Mouse (Mus musculus): ENCODE measurements at regions not wholly inside any gene's neighbourhood (a gene's known extent, or its start where the extent isn't known, plus 50 kb on each side); places are given as distances from the start of the nearest gene placed in this dataset.

DNA sequence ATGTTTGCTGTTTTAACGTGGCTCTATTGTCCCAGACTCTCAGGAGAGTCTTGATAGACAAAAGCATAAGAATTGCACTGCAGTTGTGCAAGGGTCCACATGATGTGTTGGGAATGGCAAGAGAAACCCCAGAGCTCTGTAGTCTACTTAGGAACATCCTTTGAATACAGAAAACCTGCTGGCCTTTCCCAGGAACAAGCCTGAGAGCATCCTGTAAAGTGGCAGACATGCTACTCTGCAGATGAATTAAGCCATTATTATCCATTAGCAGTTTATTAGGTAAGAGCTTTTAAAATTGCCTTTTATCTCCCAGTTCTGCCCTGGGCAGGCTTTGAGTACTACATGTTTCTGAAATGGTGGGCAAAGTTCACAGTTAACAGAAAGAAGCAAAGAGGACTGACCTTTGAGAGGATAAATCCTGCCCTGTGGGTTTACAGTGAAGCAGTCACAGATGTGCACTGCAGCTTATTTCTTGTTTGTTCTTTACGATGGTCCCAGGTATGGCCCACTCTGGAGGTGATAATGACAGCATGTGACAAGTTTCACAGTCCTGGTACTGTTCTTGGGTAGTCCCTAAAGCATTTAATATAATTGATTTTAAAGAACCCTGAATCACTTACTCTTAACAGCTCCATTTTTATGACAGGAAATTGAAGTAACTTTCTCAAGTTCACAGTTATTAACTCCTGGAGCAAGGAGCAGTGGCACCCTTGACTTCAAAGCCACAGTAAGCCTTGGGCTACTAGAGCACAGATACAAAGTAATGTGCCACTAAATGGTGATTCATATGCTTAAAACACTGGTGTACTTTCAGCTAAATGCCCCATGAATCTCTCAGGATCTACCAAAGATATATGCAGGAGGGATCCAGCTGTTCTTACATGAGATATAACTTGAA is 386.6 kb upstream of the Slc5a7 start:
- no peak for ATAC-seq
- Histone ChIP-seq H3K9me3 (ENCODE audit: control insufficient read depth, low read length) (no peaks in the 10 kb centered on the region), H3K36me3 (ENCODE audit: control insufficient read depth, insufficient read depth, low read length) (no peaks in the 10 kb centered on the region), H3K27ac (ENCODE audit: low read depth, low read length) (no peak overlapping the region), H3K4me2 (ENCODE audit: low read length) (no peak overlapping the region), H3K27me3 (replicated peaks; ENCODE audit: control insufficient read depth, insufficient read depth, low read length) (no peaks in the 10 kb centered on the region), H3K4me1 (ENCODE audit: control insufficient read depth, insufficient read depth, low read depth, low read length) (no peaks in the 10 kb centered on the region), H3K4me3 (ENCODE audit: low read length) (no peak overlapping the region), H3K9ac (ENCODE audit: low read depth, low read length) (no peak overlapping the region)
- WGBS, result 72% methylated on average over 2 of the region's 2 CpGs

DNA sequence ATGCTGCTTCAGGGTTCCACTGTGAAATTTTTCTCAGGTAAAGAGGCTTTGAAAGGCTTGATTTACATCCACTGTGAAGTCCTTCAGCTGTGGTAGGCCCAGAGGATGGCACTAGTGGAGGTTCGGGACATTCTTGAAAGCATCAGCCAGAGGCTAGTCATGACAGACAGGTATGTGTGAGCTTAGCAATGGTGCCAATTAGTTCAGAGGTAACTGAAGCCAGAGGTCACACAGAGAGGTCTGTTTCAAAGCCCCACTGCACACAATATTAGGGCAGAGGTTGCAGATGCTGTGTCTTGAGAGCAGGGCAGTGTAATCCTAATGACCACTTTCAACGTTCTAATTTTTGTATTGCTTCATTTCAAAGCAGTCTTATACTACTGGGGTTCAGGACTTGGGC is 379.3 kb upstream of the Slc5a7 start:
- Histone ChIP-seq H3K4me3 (ENCODE audit: low read length) (no peak overlapping the region), H3K4me1 (ENCODE audit: control insufficient read depth, insufficient read depth, low read depth, low read length) (no peaks in the 10 kb centered on the region), H3K27ac (ENCODE audit: low read depth, low read length) (no peak overlapping the region), H3K9ac (ENCODE audit: low read depth, low read length) (no peak overlapping the region), H3K27me3 (replicated peaks; ENCODE audit: control insufficient read depth, insufficient read depth, low read length) (no peaks in the 10 kb centered on the region), H3K4me2 (ENCODE audit: low read length) (no peak overlapping the region), H3K9me3 (ENCODE audit: control insufficient read depth, low read length) (no peaks in the 10 kb centered on the region), H3K36me3 (ENCODE audit: control insufficient read depth, insufficient read depth, low read length) (no peaks in the 10 kb centered on the region)
- no peak for ATAC-seq
- 53% methylated on average over 2 of the region's 2 CpGs for WGBS

DNA sequence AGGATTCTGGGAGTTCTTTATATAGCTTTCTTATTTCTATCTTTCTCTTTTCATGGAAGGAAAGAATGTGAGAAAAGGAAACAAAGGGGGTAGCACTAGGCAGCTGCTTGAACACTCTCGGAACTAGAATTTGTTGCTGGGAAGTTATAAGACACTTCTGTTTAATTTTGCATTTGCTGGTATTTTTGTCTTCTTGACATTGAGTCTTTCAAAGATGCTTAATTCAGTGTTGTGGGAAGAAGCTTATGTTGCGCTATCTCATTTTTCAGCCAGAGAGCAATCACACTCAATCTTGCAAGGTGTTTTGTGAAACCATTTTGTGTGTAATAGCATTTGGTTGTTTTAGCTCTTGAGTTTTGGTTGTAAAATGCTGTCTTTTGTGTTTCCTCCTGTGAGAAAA is 370.7 kb upstream of the Slc5a7 start:
- no peak for ATAC-seq
- H3K4me3 ChIP-seq (ENCODE audit: low read length), result no peak overlapping the region
- no peaks in the 10 kb centered on the region for H3K36me3 ChIP-seq (ENCODE audit: control insufficient read depth, insufficient read depth, low read length)
- H3K9me3 ChIP-seq (ENCODE audit: control insufficient read depth, low read length), result no peaks in the 10 kb centered on the region
- no peaks in the 10 kb centered on the region for H3K4me1 ChIP-seq (ENCODE audit: control insufficient read depth, insufficient read depth, low read depth, low read length)
- no peaks in the 10 kb centered on the region for H3K27me3 ChIP-seq (replicated peaks; ENCODE audit: control insufficient read depth, insufficient read depth, low read length)
- no peak overlapping the region for H3K4me2 ChIP-seq (ENCODE audit: low read length)
- H3K9ac ChIP-seq (ENCODE audit: low read depth, low read length), result no peak overlapping the region
- 77% methylated on average over 2 of the region's 2 CpGs for whole genome bisulfite sequencing
- H3K27ac ChIP-seq (ENCODE audit: low read depth, low read length), result no peak overlapping the region

DNA sequence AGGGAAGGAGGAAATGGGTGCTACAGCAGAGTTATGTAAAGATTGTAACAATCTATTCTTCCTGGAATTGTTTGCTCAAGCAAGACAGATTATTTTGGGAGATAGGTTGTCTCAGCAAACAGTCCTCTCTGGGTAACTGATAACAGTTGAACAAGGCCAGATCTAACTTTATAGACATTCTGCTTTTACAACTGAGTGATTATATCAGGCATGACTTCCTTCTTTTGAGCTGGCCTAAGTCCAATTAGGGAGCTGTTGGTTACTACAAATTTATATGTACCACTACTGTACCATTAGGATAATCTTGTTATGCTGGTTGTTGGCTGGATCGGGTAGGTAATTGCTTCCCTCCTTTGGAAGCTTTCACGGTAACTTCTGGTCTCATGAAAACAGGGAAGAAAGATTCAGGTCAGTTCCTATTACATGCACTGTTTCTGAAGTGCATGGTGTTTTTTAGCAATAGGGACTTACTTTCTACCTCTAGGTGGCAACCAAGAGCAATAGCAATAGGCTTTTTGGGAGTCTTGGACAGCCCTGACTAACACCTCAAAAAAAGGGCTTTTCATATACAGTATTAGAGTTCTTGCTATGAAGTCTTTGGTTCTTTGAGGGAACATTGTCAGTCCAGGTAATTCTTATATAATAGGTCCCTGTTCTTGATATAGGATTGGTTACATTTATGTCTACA is 363.9 kb upstream of the Slc5a7 start:
- no peaks in the 10 kb centered on the region for H3K4me1 ChIP-seq (ENCODE audit: control insufficient read depth, insufficient read depth, low read depth, low read length)
- H3K4me3 ChIP-seq (ENCODE audit: low read length), result no peak overlapping the region
- no peak for ATAC-seq
- no peaks in the 10 kb centered on the region for H3K27me3 ChIP-seq (replicated peaks; ENCODE audit: control insufficient read depth, insufficient read depth, low read length)
- H3K4me2 ChIP-seq (ENCODE audit: low read length), result no peak overlapping the region
- H3K9me3 ChIP-seq (ENCODE audit: control insufficient read depth, low read length), result no peaks in the 10 kb centered on the region
- no peak overlapping the region for H3K27ac ChIP-seq (ENCODE audit: low read depth, low read length)
- no peak overlapping the region for H3K9ac ChIP-seq (ENCODE audit: low read depth, low read length)
- no peaks in the 10 kb centered on the region for H3K36me3 ChIP-seq (ENCODE audit: control insufficient read depth, insufficient read depth, low read length)
- 73% methylated on average over 2 of the region's 2 CpGs for WGBS

DNA sequence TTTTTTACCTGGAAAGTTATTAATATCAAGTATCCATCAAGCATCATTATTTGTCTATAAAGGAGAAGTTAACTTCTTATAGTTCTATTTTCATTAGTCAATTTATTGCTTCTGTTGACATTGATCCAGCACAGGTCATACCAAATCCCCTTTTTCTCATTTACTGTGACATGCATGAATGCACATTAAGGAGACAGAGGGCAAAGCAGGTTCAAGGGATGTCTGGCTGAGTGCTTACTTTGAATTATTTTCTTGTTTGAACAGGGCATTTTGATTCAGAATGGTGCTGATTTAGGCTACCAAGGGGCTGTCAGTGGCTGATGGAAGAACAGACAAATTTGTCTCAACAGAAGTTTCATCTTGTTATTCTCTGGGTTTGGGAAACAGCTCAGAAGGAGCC is 357.7 kb upstream of the Slc5a7 start:
- H3K4me3 ChIP-seq (ENCODE audit: low read length), result no peak overlapping the region
- H3K27me3 ChIP-seq (replicated peaks; ENCODE audit: control insufficient read depth, insufficient read depth, low read length), result no peaks in the 10 kb centered on the region
- H3K4me1 ChIP-seq (ENCODE audit: control insufficient read depth, insufficient read depth, low read depth, low read length), result no peaks in the 10 kb centered on the region
- ATAC-seq, result no peak
- H3K9me3 ChIP-seq (ENCODE audit: control insufficient read depth, low read length), result no peaks in the 10 kb centered on the region
- H3K27ac ChIP-seq (ENCODE audit: low read depth, low read length), result no peak overlapping the region
- no peaks in the 10 kb centered on the region for H3K36me3 ChIP-seq (ENCODE audit: control insufficient read depth, insufficient read depth, low read length)
- H3K4me2 ChIP-seq (ENCODE audit: low read length), result no peak overlapping the region
- no peak overlapping the region for H3K9ac ChIP-seq (ENCODE audit: low read depth, low read length)
